Mouse (Mus musculus) liver, adult 2 months (tissue): ENCODE results near the gene Dst. TPM values are rescaled to one million over a fixed set of nuclear protein-coding genes. Genes with fewer than 3 reads are reported as not detected.

Experiments used
- DNase-seq: peaks from one replicate; pipeline ENCODE4 v3.0.0-alpha.2; 2011; ENCODE audit warnings: low read depth, low spot score; ENCODE audit errors: extremely low read depth
- H3K27ac ChIP-seq: fragments of 200-500 bp; replicated peaks from 2 replicates; pipeline ENCODE4 v1.5.1; 2012; ENCODE audit warnings: low read depth, mild to moderate bottlenecking, control low read depth, inconsistent platforms, low read length; ENCODE audit not compliant: insufficient read depth
- H3K27me3 ChIP-seq: fragments of 200-500 bp; 2 replicates; pipeline ENCODE4 v1.6.1; 2012; ENCODE audit warnings: mild to moderate bottlenecking, moderate library complexity, low read length, inconsistent platforms; ENCODE audit not compliant: control insufficient read depth, insufficient read depth
- H3K36me3 ChIP-seq: fragments of 200-500 bp; 2 replicates; pipeline ENCODE4 v1.6.1; 2012; ENCODE audit warnings: low read length, inconsistent platforms; ENCODE audit not compliant: control insufficient read depth, insufficient read depth
- H3K4me1 ChIP-seq: fragments of 200-500 bp; 2 replicates; pipeline ENCODE4 v1.6.1; 2011; ENCODE audit warnings: low read length; ENCODE audit not compliant: control insufficient read depth, insufficient read depth
- H3K4me3 ChIP-seq: fragments of 200-500 bp; 2 replicates; pipeline ENCODE4 v1.5.1; 2011; ENCODE audit warnings: low read depth, mild to moderate bottlenecking, control low read depth, low read length, moderate library complexity; ENCODE audit not compliant: insufficient read depth
- H3K79me2 ChIP-seq: fragments of 200-500 bp; 2 replicates; pipeline ENCODE4 v1.6.1; 2012; ENCODE audit warnings: inconsistent platforms, mild to moderate bottlenecking, low read length, moderate library complexity; ENCODE audit not compliant: control insufficient read depth, insufficient read depth
- H3K9ac ChIP-seq: fragments of 200-500 bp; 2 replicates; pipeline ENCODE4 v1.6.1; 2012; ENCODE audit warnings: low read depth, mild to moderate bottlenecking, control low read depth, inconsistent platforms, low read length
- CTCF ChIP-seq: fragments of 200-500 bp; IDR thresholded peaks from 2 replicates; pipeline ENCODE4 v1.5.1; 2011; ENCODE audit warnings: low read depth, low read length, control low read depth
- POLR2A ChIP-seq: fragments of 200-500 bp; IDR thresholded peaks from 2 replicates; pipeline ENCODE4 v1.6.1; 2011; ENCODE audit warnings: low read length, control low read depth; ENCODE audit not compliant: insufficient read depth; ENCODE audit errors: extremely low read depth
- WGBS: fragments of 180-500 bp; shearing (Covaris S2); methylation state at CpG from one replicate; pipeline ENCODE4 v1.1.7; 2018; 5-methylcytosine and 5-hydroxymethylcytosine counted together
- polyA plus RNA-seq: library from polyadenylated mRNA; depleted of rRNA; stranded (reverse); fragments of >200 nt; gene quantifications from 2 replicates; pipeline ENCODE4 v1.2.3, GENCODE M21; 2012
- total RNA-seq: library from RNA; depleted of rRNA; stranded (reverse); fragments of >200 nt; gene quantifications from 2 replicates; pipeline ENCODE4 v1.2.3, GENCODE M21; 2014

Gene Dst
- total and polyA plus RNA-seq, 2 experiments: 10.5 to 53.6 TPM

DNA sequence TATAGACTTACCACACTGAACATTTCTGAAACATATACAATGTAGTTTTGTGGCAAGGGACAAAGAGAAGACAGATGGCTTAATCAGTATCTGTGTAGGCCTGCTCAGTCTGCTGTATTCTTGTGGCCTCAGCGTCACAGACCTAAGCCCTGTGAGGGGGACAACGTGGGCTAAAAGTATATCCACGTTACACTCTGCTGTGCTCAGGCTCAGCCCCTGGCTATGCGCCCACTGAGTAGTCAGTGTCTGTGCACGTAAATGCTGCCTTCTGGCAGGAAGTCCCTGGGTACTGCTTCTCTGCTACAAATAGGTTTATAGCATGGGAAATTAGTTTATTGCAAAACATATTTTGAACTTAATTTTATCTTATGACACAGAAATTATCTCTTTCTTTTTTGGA is 186.3 kb downstream of the Dst start:
- Histone ChIP-seq H3K27ac (no peak overlapping the region), H3K36me3 (no peaks in the 10 kb centered on the region), H3K27me3 (no peaks in the 10 kb centered on the region), H3K4me3 (no peak overlapping the region), H3K4me1 (no peaks in the 10 kb centered on the region), H3K79me2 (no peaks in the 10 kb centered on the region), H3K9ac (no peak overlapping the region)
- TF ChIP-seq POLR2A: no peak
- TF ChIP-seq CTCF: no peak
- DNase-seq: no peak
- WGBS: 77% methylated on average over 5 of the region's 5 CpGs

DNA sequence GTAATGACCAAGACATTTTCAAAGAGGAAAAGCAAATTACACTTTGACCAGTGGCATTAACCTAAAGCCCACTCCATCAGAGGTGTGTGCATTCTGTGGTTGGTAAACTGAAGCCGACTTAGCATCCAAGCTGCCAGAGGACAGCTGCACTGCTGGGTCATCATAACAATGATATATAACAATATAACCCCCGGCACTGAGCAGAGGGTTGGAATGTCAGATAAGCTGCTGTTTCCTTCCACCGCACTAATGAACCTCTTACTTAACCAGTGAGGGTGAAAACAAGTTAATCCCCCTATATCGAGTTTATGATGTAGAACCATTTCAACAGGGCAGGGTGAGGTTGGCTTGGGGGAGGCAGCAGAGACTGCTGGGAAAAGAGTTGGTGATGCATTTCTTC is 187.1 kb downstream of the Dst start:
- H3K4me1 ChIP-seq: no peaks in the 10 kb centered on the region
- no peaks in the 10 kb centered on the region for H3K36me3 ChIP-seq
- no peak overlapping the region for H3K9ac ChIP-seq
- H3K27me3 ChIP-seq: no peaks in the 10 kb centered on the region
- H3K27ac ChIP-seq: no peak overlapping the region
- 69% methylated on average over 4 of the region's 4 CpGs for WGBS
- H3K4me3 ChIP-seq: no peak overlapping the region
- no peaks in the 10 kb centered on the region for H3K79me2 ChIP-seq
- TF ChIP-seq POLR2A (no peak), CTCF (no peak)
- no peak for DNase-seq

DNA sequence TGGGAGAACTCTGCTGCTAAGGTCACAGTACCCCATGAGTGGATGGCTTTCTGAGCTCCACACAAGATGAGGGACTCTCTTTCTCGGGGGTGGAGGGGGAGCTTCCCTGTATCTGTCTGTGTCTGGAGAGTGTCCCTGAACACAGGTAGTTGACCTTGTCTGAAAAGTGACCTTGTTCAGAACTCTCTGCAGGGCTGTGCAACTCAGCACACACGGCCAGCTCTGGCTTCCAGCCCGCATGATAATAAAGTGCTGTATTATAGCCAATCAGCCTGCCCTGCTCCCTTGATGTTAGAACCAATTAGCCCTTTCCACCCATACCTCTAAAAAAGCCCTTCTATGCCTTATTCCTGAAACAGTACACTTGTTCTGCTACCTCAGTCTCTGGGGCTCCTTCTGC is 188.9 kb downstream of the Dst start:
- no peak overlapping the region for H3K9ac ChIP-seq
- no peak for DNase-seq
- H3K27me3 ChIP-seq: no peaks in the 10 kb centered on the region
- WGBS: 27% methylated on average over 3 of the region's 3 CpGs
- no peak overlapping the region for H3K4me3 ChIP-seq
- H3K79me2 ChIP-seq: no peaks in the 10 kb centered on the region
- no peaks in the 10 kb centered on the region for H3K4me1 ChIP-seq
- TF ChIP-seq POLR2A (no peak), CTCF (no peak)
- no peak overlapping the region for H3K27ac ChIP-seq
- H3K36me3 ChIP-seq: no peaks in the 10 kb centered on the region

DNA sequence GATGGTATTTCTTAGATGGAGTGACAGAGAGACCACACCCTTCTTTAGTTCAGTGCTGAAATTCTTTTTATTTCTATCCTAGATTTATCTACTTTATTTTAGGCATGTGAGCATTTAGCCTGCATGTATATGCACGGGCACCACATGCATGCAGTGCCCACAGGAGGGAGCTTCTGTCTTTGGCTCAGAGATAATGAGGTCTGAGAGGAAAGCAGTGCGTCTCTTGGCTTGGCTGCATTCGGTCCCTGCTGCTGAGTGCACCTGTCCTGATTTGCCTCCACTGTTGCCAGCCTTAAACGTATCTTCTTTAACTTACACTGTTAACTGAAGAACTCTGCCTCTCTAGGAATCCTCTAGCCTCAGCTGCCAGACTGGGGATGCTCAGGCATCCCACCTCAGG is 189.6 kb downstream of the Dst start:
- H3K9ac ChIP-seq: no peak overlapping the region
- no peaks in the 10 kb centered on the region for H3K36me3 ChIP-seq
- TF ChIP-seq POLR2A: no peak
- TF ChIP-seq CTCF: no peak
- no peak for DNase-seq
- H3K4me3 ChIP-seq: no peak overlapping the region
- H3K27ac ChIP-seq: no peak overlapping the region
- no peaks in the 10 kb centered on the region for H3K27me3 ChIP-seq
- WGBS: 79% methylated on average over 4 of the region's 4 CpGs
- H3K4me1 ChIP-seq: no peaks in the 10 kb centered on the region
- H3K79me2 ChIP-seq: no peaks in the 10 kb centered on the region

DNA sequence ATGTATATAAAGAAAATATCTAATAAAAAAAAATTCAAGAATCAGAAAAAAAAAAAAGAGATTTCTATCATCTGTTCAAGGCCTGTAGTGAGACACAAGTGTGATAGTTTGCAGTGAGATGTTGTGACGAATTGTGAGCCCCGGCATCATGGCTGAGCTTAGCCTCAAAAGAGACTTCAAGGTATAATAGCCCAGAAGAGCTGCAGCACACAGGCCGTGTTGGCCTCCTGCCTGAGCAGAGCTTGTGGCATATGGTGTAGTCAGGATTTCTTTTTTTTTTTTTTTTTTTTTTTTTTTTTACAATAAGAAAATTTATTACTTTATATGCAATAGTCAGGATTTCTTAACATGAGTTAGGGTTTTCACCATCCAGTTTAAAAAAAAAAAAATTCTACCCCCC is 191.4 kb downstream of the Dst start:
- Histone ChIP-seq H3K4me3 (no peak overlapping the region), H3K79me2 (no peaks in the 10 kb centered on the region), H3K36me3 (no peaks in the 10 kb centered on the region), H3K27ac (no peak overlapping the region), H3K4me1 (no peaks in the 10 kb centered on the region), H3K9ac (no peak overlapping the region), H3K27me3 (no peaks in the 10 kb centered on the region)
- DNase-seq: no peak
- TF ChIP-seq CTCF (no peak), POLR2A (no peak)
- WGBS: 97% methylated on average over 3 of the region's 3 CpGs

DNA sequence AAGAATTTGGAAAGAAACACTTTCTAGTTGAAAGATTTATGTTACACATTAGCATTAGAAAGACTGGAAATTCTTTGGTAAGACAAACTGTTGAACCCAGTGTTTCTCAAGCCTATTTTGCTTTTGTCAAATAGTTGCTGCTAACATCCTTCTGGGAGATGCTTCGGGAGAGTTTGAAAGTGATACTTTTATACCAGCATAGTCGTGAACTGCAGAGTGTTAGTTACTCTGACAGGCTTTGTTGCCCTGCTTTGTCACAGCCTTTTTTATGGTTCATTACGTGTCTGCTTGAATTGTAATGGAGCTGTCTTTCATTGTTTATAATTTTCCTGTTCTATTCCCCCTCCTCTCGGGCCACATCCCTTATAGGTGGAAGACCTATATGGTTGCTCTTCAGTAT is 192.4 kb downstream of the Dst start:
- Histone ChIP-seq H3K4me1 (peaks cover 3% of the 10 kb centered on the region; the same call in 1 of the 2 replicates), H3K9ac (no peak overlapping the region), H3K27ac (no peak overlapping the region), H3K27me3 (no peaks in the 10 kb centered on the region), H3K4me3 (no peak overlapping the region), H3K79me2 (no peaks in the 10 kb centered on the region), H3K36me3 (no peaks in the 10 kb centered on the region)
- 91% methylated on average over 4 of the region's 4 CpGs for WGBS
- no peak for DNase-seq
- TF ChIP-seq CTCF (no peak), POLR2A (no peak)
